Mouse (Mus musculus) forebrain, embryonic 15.5 days (tissue): ENCODE measurements around the gene Kcnh7. TPM values are rescaled to one million over a fixed set of nuclear protein-coding genes. Genes with fewer than 3 reads are reported as not detected.
"Not testable (repeated sequence)": the region's sequence is repeated elsewhere in the genome, so short reads cannot be mapped to it uniquely, and the experiment has no call there.

Experiments
- ATAC-seq: fragments of 200-750 bp; cut with Nextera tagmentation; replicated peaks from 2 replicates; pipeline ENCODE4 v1.8.0; 2017; ENCODE audit warnings: mild to moderate bottlenecking, moderate TSS enrichment, moderate library complexity
- H3K27ac ChIP-seq: fragments of 300-500 bp; sonication (generic); replicated peaks from 2 replicates; pipeline ENCODE4 v1.5.1; 2015; ENCODE audit warnings: mild to moderate bottlenecking, inconsistent platforms
- H3K27me3 ChIP-seq: fragments of 300-500 bp; sonication (generic); 2 replicates; pipeline ENCODE4 v1.6.1; 2015; ENCODE audit warnings: inconsistent platforms
- H3K36me3 ChIP-seq: fragments of 300-500 bp; sonication (generic); 2 replicates; pipeline ENCODE4 v1.6.1; 2015; ENCODE audit warnings: mild to moderate bottlenecking, inconsistent platforms
- H3K4me1 ChIP-seq: fragments of 300-500 bp; sonication (generic); 2 replicates; pipeline ENCODE4 v1.6.1; 2015; ENCODE audit warnings: inconsistent platforms
- H3K4me2 ChIP-seq: fragments of 300-500 bp; sonication (generic); replicated peaks from 2 replicates; pipeline ENCODE4 v1.6.1; 2015; ENCODE audit warnings: mild to moderate bottlenecking, inconsistent platforms
- H3K4me3 ChIP-seq: fragments of 300-500 bp; sonication (generic); 2 replicates; pipeline ENCODE4 v1.5.1; 2015; ENCODE audit warnings: mild to moderate bottlenecking, inconsistent platforms
- H3K9ac ChIP-seq: fragments of 300-500 bp; sonication (generic); replicated peaks from 2 replicates; pipeline ENCODE4 v1.6.1; 2015; ENCODE audit warnings: mild to moderate bottlenecking, inconsistent platforms
- H3K9me3 ChIP-seq: fragments of 300-500 bp; sonication (generic); 2 replicates; pipeline ENCODE4 v1.6.1; 2016; ENCODE audit warnings: inconsistent platforms
- WGBS: fragments of 180-500 bp; shearing (Covaris S2); methylation state at CpG from one replicate; pipeline ENCODE4 v1.1.7; 2015; ENCODE audit warnings: mixed read lengths; 5-methylcytosine and 5-hydroxymethylcytosine counted together
- polyA plus RNA-seq: library from polyadenylated mRNA; unstranded; fragments of >200 nt; fragmentation: Nextera tagmentation; extraction: Ambion mirVana; gene quantifications from 2 replicates; pipeline ENCODE4 v1.2.1, GENCODE M21; 2015

Gene Kcnh7
- polyA plus RNA-seq, 1 experiment from 2014 or later = 12.5 TPM

DNA sequence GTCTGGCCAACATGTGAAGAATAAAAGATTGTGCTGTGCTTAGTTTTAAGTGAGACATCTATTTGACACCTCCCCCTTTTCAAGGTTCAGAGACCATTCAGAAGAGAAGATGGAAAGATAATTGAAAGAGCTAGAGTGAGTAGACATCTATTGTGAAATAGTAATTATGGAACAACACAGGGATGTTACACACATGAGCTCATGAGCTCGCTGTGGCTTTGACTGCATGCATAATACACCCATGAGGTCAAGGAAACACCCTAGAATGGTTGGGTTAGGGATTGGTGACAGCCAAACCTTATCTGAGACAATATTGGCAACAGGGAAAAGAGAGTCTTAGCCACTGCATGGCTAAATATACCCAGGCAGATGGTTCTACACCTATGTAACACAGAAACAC, 380.1 kb downstream of the Kcnh7 start:
- 74% methylated on average over 1 of the region's 1 CpGs for WGBS
- H3K4me1 ChIP-seq = peaks cover 21% of the 10 kb centered on the region
- H3K27me3 ChIP-seq = no peaks in the 10 kb centered on the region
- H3K9me3 ChIP-seq = no peaks in the 10 kb centered on the region
- H3K9ac ChIP-seq = no peak overlapping the region
- H3K4me3 ChIP-seq = no peak overlapping the region
- no peak for ATAC-seq
- no peak overlapping the region for H3K27ac ChIP-seq
- H3K4me2 ChIP-seq = no peak overlapping the region
- no peaks in the 10 kb centered on the region for H3K36me3 ChIP-seq

DNA sequence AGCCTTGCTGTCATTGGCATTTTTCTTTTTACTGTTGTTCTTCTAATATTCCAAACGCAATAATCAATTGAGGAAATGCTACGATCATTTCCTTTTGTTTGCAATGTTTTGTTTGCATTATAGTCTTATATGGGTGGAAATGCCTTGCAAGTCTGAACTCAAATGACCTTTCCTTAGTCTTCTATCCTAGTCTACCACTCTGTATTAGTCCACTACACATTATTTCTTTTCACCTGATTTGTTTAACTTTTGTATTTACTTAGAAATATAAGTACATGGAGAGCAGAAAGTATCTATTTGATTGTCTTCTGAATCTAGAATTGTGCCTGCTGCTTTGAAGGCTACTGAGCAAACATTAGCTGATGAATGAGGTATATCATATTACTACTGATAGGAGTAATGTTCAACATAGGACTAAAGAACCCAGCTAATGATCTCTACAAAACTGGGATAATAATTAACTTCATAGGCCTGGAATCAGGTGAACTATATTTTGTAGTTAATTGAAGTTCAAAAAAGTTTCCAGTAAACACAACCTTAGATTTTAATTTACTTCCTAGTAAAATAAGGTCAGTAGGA, 399.5 kb downstream of the Kcnh7 start:
- Histone ChIP-seq H3K4me3 (no peak overlapping the region), H3K27me3 (no peaks in the 10 kb centered on the region), H3K9me3 (no peaks in the 10 kb centered on the region), H3K4me2 (no peak overlapping the region), H3K9ac (no peak overlapping the region), H3K27ac (no peak overlapping the region), H3K4me1 (no peaks in the 10 kb centered on the region), H3K36me3 (no peaks in the 10 kb centered on the region)
- ATAC-seq = no peak
- WGBS = 68% methylated on average over 2 of the region's 2 CpGs

DNA sequence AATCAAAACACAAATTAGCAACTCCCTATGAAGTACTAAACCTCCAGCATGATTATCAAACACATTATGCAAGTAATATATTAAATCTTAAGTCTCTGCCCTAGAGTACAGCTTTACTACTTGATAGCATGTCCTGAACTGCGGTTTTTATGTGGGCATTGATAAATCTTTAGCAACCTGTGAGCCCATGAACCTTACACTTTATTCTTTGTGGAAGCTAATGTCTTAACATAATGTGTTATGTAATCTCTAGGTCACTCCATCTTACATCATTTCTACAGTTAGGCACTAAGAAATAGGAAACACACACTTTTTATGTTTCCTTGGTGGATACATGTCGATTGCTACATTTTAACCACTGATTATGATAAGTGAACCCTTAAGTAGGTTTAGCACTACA, 437.8 kb downstream of the Kcnh7 start:
- Histone ChIP-seq H3K4me3 (no peak overlapping the region), H3K27me3 (no peaks in the 10 kb centered on the region), H3K9ac (no peak overlapping the region), H3K27ac (no peak overlapping the region), H3K9me3 (no peaks in the 10 kb centered on the region), H3K4me1 (no peaks in the 10 kb centered on the region), H3K36me3 (no peaks in the 10 kb centered on the region), H3K4me2 (no peak overlapping the region)
- ATAC-seq = no peak
- WGBS = 92% methylated on average over 2 of the region's 2 CpGs

DNA sequence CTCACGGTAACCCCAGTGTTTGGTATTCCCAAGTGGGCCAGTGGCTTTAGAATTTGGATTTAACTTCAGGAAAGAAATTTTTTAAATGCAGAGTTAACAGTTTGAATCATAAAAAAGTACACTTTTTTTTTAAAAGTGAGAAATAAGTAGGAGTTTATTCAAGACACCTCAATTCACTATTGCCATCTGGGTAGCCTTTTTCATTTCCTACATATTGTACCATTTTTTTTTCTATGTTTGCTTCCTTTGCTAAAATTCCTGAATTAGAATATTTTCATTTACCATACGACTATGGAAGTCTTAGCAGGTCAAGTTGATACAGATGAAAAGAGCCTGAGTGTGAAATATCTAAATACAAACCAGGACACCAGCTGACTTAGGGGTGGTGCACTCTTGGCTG, 441.0 kb downstream of the Kcnh7 start:
- Histone ChIP-seq H3K4me2 (no peak overlapping the region), H3K4me1 (no peaks in the 10 kb centered on the region), H3K27ac (no peak overlapping the region), H3K27me3 (no peaks in the 10 kb centered on the region), H3K9ac (no peak overlapping the region), H3K4me3 (no peak overlapping the region), H3K9me3 (no peaks in the 10 kb centered on the region), H3K36me3 (no peaks in the 10 kb centered on the region)
- WGBS = 85% methylated on average over 2 of the region's 2 CpGs
- ATAC-seq = no peak

DNA sequence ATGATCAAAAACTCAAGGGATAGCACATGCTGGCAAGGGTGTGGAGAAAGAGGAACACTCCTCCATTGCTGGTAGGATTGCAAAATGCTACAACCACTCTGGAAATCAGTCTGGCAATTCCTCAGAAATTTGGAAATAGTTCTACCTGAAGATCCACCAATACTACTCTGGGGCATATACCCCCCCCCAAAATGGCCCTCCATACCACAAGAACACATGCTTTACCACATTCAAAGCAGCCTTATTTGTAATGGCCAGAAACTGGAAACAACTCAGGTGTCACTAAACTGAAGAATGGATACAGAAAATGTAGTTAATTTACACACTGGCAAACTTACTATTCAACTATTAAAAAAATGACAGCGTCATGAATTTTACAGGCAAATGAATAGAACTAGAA, 453.4 kb downstream of the Kcnh7 start:
- no peak for ATAC-seq
- H3K4me2 ChIP-seq = no peak overlapping the region
- no peaks in the 10 kb centered on the region for H3K9me3 ChIP-seq
- H3K9ac ChIP-seq = no peak overlapping the region
- no peak overlapping the region for H3K27ac ChIP-seq
- no peak overlapping the region for H3K4me3 ChIP-seq
- no peaks in the 10 kb centered on the region for H3K4me1 ChIP-seq
- H3K27me3 ChIP-seq = no peaks in the 10 kb centered on the region
- 88% methylated on average over 1 of the region's 1 CpGs for WGBS
- no peaks in the 10 kb centered on the region for H3K36me3 ChIP-seq

DNA sequence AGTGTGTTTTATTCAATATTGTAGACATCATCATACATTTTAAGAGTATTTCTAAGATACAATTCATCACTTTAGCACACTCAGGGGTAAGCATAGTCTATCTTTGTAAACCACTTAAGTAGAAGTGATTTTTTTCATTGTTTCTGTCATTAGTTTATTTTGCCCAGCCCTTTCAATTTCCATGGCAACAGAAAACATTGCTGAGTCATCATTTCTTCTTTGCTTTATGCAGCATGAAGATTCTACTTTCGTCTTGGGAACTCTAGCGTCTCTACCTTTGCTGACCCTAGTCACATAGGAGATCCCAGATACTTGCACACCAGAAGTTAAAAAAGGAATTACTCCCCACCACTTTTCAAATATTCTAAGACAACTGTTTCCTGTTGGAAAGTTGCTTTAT, 456.4 kb downstream of the Kcnh7 start:
- H3K9ac ChIP-seq = no peak overlapping the region
- no peak overlapping the region for H3K27ac ChIP-seq
- no peaks in the 10 kb centered on the region for H3K4me1 ChIP-seq
- H3K27me3 ChIP-seq = no peaks in the 10 kb centered on the region
- H3K9me3 ChIP-seq = no peaks in the 10 kb centered on the region
- no peak overlapping the region for H3K4me2 ChIP-seq
- no peaks in the 10 kb centered on the region for H3K36me3 ChIP-seq
- no peak for ATAC-seq
- H3K4me3 ChIP-seq = no peak overlapping the region
- WGBS = 89% methylated on average over 2 of the region's 2 CpGs

DNA sequence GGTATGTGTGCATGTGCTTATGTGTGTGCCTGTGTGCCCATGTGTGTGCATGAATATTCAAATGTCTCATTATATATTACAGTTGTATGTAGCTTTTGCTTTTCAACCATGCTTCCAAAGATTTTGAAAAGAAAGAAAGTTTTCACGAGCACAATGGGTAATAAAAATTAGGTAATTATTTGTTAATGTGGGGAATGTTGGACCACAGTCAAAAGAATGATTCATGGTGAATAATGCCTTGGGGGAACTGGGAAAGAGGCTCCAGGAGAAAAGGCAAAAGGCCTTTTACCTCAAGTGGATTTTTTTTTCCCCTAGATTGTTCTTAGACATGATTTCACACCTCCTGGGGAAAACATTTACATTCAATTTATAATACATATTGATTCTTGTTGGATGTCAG, 458.1 kb downstream of the Kcnh7 start:
- ATAC-seq = no peak
- Histone ChIP-seq H3K9ac (no peak overlapping the region), H3K27ac (no peak overlapping the region), H3K27me3 (no peaks in the 10 kb centered on the region), H3K4me2 (no peak overlapping the region), H3K4me1 (no peaks in the 10 kb centered on the region), H3K9me3 (no peaks in the 10 kb centered on the region), H3K4me3 (no peak overlapping the region), H3K36me3 (no peaks in the 10 kb centered on the region; the same call in 1 of the 2 replicates)
- WGBS = 30% methylated on average over 1 of the region's 1 CpGs

DNA sequence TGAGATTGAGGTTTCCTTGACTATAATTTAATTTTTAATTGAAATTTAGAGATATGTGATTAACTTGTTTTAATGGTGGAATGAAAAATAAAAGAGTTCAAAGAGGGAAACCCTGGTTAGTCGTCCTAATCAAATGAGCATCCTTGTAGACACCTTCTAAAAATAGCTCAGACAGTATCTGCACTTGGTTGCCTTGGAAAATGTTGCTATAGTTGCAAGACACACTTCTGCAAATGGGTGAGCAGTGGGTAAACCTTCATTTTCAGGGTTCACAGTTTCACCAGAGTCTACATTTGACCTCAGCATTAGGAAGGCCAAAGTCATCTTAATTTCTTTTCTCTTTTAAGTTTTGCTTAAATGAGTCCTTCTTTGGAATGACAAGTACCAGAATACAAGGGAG, 465.7 kb downstream of the Kcnh7 start:
- H3K9ac ChIP-seq = no peak overlapping the region

DNA sequence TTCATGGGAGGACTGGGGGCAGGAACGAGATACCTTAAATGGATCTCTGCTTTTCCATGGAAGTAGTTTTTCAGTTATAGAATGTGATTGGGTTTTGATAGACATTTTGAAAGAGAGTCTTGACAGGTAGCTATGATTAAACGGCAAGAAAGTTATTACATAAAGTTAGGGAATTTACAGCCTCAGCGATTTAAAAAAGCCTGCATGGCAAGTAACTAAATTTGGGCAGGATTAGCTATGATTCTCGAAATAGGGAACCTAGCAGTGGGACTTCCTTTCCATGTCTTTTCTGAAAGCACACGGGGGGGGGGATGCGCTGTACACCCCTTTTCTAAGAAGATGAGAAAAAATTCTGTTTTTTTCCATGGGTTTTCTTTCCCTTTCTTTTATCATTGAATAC, 466.8 kb downstream of the Kcnh7 start:
- Histone ChIP-seq H3K4me2 (no peak overlapping the region), H3K27me3 (no peaks in the 10 kb centered on the region), H3K4me3 (no peak overlapping the region), H3K27ac (no peak overlapping the region), H3K9ac (no peak overlapping the region), H3K36me3 (peaks cover 6% of the 10 kb centered on the region), H3K4me1 (no peaks in the 10 kb centered on the region), H3K9me3 (no peaks in the 10 kb centered on the region)
- no peak for ATAC-seq
- WGBS = 84% methylated on average over 6 of the region's 6 CpGs

More for the DNA sequence above, 465.7 kb downstream of the Kcnh7 start:
- no peak overlapping the region for H3K27ac ChIP-seq
- H3K4me1 ChIP-seq = no peaks in the 10 kb centered on the region
- no peak overlapping the region for H3K4me3 ChIP-seq
- no peak overlapping the region for H3K4me2 ChIP-seq
- WGBS = 27% methylated on average over 1 of the region's 1 CpGs
- ATAC-seq = no peak
- peaks cover 6% of the 10 kb centered on the region for H3K36me3 ChIP-seq
- H3K9me3 ChIP-seq = no peaks in the 10 kb centered on the region
- H3K27me3 ChIP-seq = no peaks in the 10 kb centered on the region

DNA sequence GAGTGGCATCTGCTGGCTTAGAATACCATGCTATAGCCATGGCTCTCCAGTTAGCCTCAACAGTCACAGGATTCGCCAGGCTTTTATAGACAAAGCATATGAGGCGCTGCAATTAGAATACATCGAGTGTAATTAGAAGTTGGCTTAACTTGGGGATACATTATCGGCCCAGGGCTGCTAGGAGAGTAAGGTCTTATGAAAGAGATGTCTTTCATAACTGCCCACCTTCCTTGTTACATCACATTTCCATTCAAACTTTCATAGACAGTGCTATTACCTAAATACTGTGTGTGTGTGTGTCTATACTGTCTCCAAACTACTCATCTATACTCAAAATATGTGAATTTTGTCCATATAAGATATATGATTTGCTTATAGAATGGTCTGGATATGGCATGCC, 468.8 kb downstream of the Kcnh7 start:
- peaks cover 6% of the 10 kb centered on the region for H3K36me3 ChIP-seq
- no peak for ATAC-seq
- WGBS = 91% methylated on average over 4 of the region's 4 CpGs

DNA sequence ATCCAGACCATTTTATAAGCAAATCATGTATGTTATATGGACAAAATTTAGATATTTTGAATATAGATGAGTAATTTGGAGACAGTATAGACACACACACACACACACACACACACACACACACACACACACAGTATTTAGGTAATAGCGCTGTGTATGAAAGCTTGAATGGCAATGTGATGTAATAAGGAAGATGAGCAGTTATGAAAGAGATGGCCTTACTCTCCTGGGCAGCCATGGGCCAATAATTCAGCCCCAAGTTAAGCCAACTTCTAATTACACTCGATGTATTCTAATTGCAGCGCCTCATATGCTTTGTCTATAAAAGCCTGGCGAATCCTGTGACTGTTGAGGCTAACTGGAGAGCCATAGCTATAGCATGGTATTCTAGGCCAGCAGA, 469.7 kb downstream of the Kcnh7 start:
- H3K27ac ChIP-seq, H3K4me1 ChIP-seq, H3K9ac ChIP-seq, H3K4me2 ChIP-seq, ATAC-seq, H3K27me3 ChIP-seq, H3K9me3 ChIP-seq, H3K36me3 ChIP-seq, H3K4me3 ChIP-seq: not testable (repeated sequence)
- 93% methylated on average over 4 of the region's 4 CpGs for WGBS

More for the DNA sequence above, 468.8 kb downstream of the Kcnh7 start:
- H3K4me1 ChIP-seq = no peaks in the 10 kb centered on the region
- no peaks in the 10 kb centered on the region for H3K9me3 ChIP-seq
- no peak overlapping the region for H3K4me2 ChIP-seq
- H3K27me3 ChIP-seq = no peaks in the 10 kb centered on the region
- H3K27ac ChIP-seq = no peak overlapping the region
- H3K4me3 ChIP-seq = no peak overlapping the region
- H3K9ac ChIP-seq = no peak overlapping the region

DNA sequence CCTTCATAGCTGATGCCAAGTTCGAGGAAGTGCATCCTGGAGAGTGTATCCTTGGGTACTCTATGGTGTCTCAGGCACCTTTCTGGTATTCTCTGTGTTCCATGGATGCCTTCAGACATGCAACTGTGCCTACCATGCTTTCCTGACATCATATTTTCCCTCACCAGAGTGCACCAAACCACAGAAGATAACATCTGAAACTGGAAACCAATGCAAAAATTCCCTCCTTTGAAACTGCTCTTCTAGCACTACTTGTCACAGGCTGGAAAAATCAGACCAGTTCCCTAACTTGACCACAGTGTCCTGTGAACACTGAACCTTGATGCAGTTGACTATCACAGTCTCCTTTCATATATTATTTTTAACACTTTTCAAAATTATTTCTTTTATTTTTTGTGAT, 474.5 kb downstream of the Kcnh7 start:
- H3K36me3 ChIP-seq = peaks cover 6% of the 10 kb centered on the region
- no peak overlapping the region for H3K4me3 ChIP-seq
- no peaks in the 10 kb centered on the region for H3K9me3 ChIP-seq
- no peaks in the 10 kb centered on the region for H3K4me1 ChIP-seq
- H3K4me2 ChIP-seq = no peak overlapping the region
- no peak overlapping the region for H3K9ac ChIP-seq
- H3K27me3 ChIP-seq = no peaks in the 10 kb centered on the region
- WGBS = 89% methylated on average over 1 of the region's 1 CpGs
- no peak for ATAC-seq
- no peak overlapping the region for H3K27ac ChIP-seq

DNA sequence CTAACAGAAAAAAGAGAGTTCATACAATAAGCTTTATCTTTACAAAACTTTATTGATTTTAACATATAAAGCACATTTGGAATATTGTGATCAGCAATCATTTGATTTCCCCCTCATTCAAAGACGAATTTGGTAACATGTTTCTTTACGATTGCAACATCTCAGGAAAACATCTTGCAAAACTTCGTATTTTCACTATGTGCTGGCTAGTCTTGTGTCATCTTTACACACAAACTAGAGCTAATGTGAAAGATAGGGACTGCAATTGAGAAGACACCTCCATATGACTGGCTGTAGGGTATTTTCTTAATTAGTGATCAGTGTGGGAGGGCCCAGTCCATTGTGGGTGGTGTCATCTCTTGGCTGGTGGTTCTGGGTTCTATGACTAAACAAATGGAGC, 477.8 kb downstream of the Kcnh7 start:
- ATAC-seq = no peak
- H3K27ac ChIP-seq = no peak overlapping the region
- WGBS = 91% methylated on average over 3 of the region's 3 CpGs

More for the DNA sequence above, 477.8 kb downstream of the Kcnh7 start:
- H3K4me3 ChIP-seq = no peak overlapping the region
- no peaks in the 10 kb centered on the region for H3K27me3 ChIP-seq
- no peaks in the 10 kb centered on the region for H3K9me3 ChIP-seq
- H3K4me1 ChIP-seq = no peaks in the 10 kb centered on the region
- H3K4me2 ChIP-seq = no peak overlapping the region
- no peaks in the 10 kb centered on the region for H3K36me3 ChIP-seq
- no peak overlapping the region for H3K9ac ChIP-seq
